Mouse (Mus musculus) stomach, postnatal 0 days (tissue): ENCODE measurements around the gene Tmtc4. TPM values are rescaled to one million over a fixed set of nuclear protein-coding genes. Genes with fewer than 3 reads are reported as not detected.

Source experiments
- ATAC-seq: fragments of 200-750 bp; cut with Nextera tagmentation; 2 replicates; pipeline ENCODE4 v1.8.0; 2017; ENCODE audit not compliant: low FRiP score, low TSS enrichment
- DNase-seq: peaks from one replicate; pipeline ENCODE4 v3.0.0-alpha.2; 2016; ENCODE audit warnings: low spot score
- H3K27ac ChIP-seq: fragments of 300-500 bp; sonication (generic); replicated peaks from 2 replicates; pipeline ENCODE4 v1.5.1; 2014; ENCODE audit warnings: mild to moderate bottlenecking, control low read depth
- H3K27me3 ChIP-seq: fragments of 300-500 bp; sonication (generic); 2 replicates; pipeline ENCODE4 v1.6.1; 2014; ENCODE audit warnings: low read length; ENCODE audit not compliant: control insufficient read depth, insufficient read depth
- H3K36me3 ChIP-seq: fragments of 300-500 bp; sonication (generic); 2 replicates; pipeline ENCODE4 v1.6.1; 2014; ENCODE audit warnings: low read length, mixed read lengths; ENCODE audit not compliant: control insufficient read depth, insufficient read depth
- H3K4me1 ChIP-seq: fragments of 300-500 bp; sonication (generic); replicated peaks from 2 replicates; pipeline ENCODE4 v1.6.1; 2014; ENCODE audit warnings: antibody characterized with exemption; ENCODE audit not compliant: control insufficient read depth, insufficient read depth
- H3K4me2 ChIP-seq: fragments of 300-500 bp; sonication (generic); replicated peaks from 2 replicates; pipeline ENCODE4 v1.6.1; 2014; ENCODE audit warnings: low read depth, mild to moderate bottlenecking, control low read depth, moderate library complexity
- H3K4me3 ChIP-seq: fragments of 300-500 bp; sonication (generic); 2 replicates; pipeline ENCODE4 v1.5.1; 2014; ENCODE audit warnings: low read depth, low read length, control low read depth
- H3K9ac ChIP-seq: fragments of 300-500 bp; sonication (generic); 2 replicates; pipeline ENCODE4 v1.6.1; 2014; ENCODE audit warnings: mild to moderate bottlenecking, low read length, control low read depth, mixed read lengths
- H3K9me3 ChIP-seq: fragments of 300-500 bp; sonication (generic); 2 replicates; pipeline ENCODE4 v1.6.1; 2016; ENCODE audit warnings: low read length; ENCODE audit not compliant: control insufficient read depth
- CTCF ChIP-seq: IDR thresholded peaks from 2 replicates; pipeline ENCODE4 v1.5.1; 2016; ENCODE audit warnings: antibody characterized with exemption, low read depth, mild to moderate bottlenecking, moderate library complexity
- EP300 ChIP-seq: optimal IDR thresholded peaks from 2 replicates; pipeline ENCODE3; 2016; ENCODE audit warnings: antibody characterized with exemption
- WGBS: fragments of 180-500 bp; shearing (Covaris S2); extraction: QIAGEN DNeasy Blood & Tissue Kit; methylation state at CpG from one replicate; pipeline ENCODE4 v1.1.7; 2014; 5-methylcytosine and 5-hydroxymethylcytosine counted together
- polyA plus RNA-seq: library from polyadenylated mRNA; unstranded; fragments of >200 nt; fragmentation: Nextera tagmentation; extraction: Ambion mirVana; gene quantifications from 2 replicates; pipeline ENCODE4 v1.2.1, GENCODE M21; 2015

Gene Tmtc4
- polyA plus RNA-seq, 1 experiment from 2014 or later, result 9.2 TPM

GRCm38 (mm10) chr14:122891470-122891968 is 92.3 kb downstream of the Tmtc4 start:
- no peak overlapping the region for H3K4me2 ChIP-seq
- no peaks in the 10 kb centered on the region for H3K9me3 ChIP-seq
- H3K4me1 ChIP-seq, result no peaks in the 10 kb centered on the region
- 85% methylated on average over 12 of the region's 12 CpGs for WGBS
- ATAC-seq (no peak), DNase-seq (no peak)
- no peak overlapping the region for H3K4me3 ChIP-seq
- TF ChIP-seq EP300, result no peak
- no peak overlapping the region for H3K9ac ChIP-seq
- H3K27me3 ChIP-seq, result no peaks in the 10 kb centered on the region
- H3K27ac ChIP-seq, result no peak overlapping the region
- H3K36me3 ChIP-seq, result 0 out of 2 replicates have a peak, but pooled peaks cover 5% of the 10 kb centered on the region

GRCm38 (mm10) chr14:122888480-122888872 is 95.4 kb downstream of the Tmtc4 start:
- no peak overlapping the region for H3K27ac ChIP-seq
- no peak overlapping the region for H3K4me2 ChIP-seq
- DNase-seq (peak; percentile 8), ATAC-seq (no peak)
- H3K4me1 ChIP-seq, result no peaks in the 10 kb centered on the region
- H3K9ac ChIP-seq, result no peak overlapping the region
- WGBS, result 93% methylated on average over 1 of the region's 1 CpGs
- H3K27me3 ChIP-seq, result no peaks in the 10 kb centered on the region
- no peak overlapping the region for H3K4me3 ChIP-seq
- 0 out of 2 replicates have a peak, but pooled peaks cover 5% of the 10 kb centered on the region for H3K36me3 ChIP-seq
- H3K9me3 ChIP-seq, result no peaks in the 10 kb centered on the region
- TF ChIP-seq EP300, result no peak
- no peak for TF ChIP-seq CTCF

GRCm38 (mm10) chr14:122887702-122888479 is 95.9 kb downstream of the Tmtc4 start:
- no peaks in the 10 kb centered on the region for H3K27me3 ChIP-seq
- no peak overlapping the region for H3K9ac ChIP-seq
- WGBS, result 85% methylated on average over 3 of the region's 3 CpGs
- H3K4me1 ChIP-seq, result no peaks in the 10 kb centered on the region
- no peaks in the 10 kb centered on the region for H3K9me3 ChIP-seq
- 0 out of 2 replicates have a peak, but pooled peaks cover 5% of the 10 kb centered on the region for H3K36me3 ChIP-seq
- no peak overlapping the region for H3K4me3 ChIP-seq
- ATAC-seq, result no peak
- DNase-seq, result no peak
- TF ChIP-seq EP300 (no peak), CTCF (no peak)
- H3K4me2 ChIP-seq, result no peak overlapping the region
- no peak overlapping the region for H3K27ac ChIP-seq

- H3K4me2 ChIP-seq, result no peak overlapping the region
- H3K4me1 ChIP-seq, result no peaks in the 10 kb centered on the region
- H3K27ac ChIP-seq, result no peak overlapping the region
- H3K4me3 ChIP-seq, result no peak overlapping the region
- H3K9me3 ChIP-seq, result no peaks in the 10 kb centered on the region
- TF ChIP-seq CTCF, result no peak
- TF ChIP-seq EP300, result no peak
- H3K27me3 ChIP-seq, result no peaks in the 10 kb centered on the region
- no peak for DNase-seq
- no peak for ATAC-seq
- WGBS, result 96% methylated on average over 1 of the region's 1 CpGs
- H3K36me3 ChIP-seq, result 0 out of 2 replicates have a peak, but pooled peaks cover 5% of the 10 kb centered on the region
- H3K9ac ChIP-seq, result no peak overlapping the region
Measured at GRCm38 (mm10) chr14:122887278-122887677, 96.6 kb downstream of the Tmtc4 start.

GRCm38 (mm10) chr14:122885893-122886292 is 97.9 kb downstream of the Tmtc4 start:
- Histone ChIP-seq H3K4me2 (no peak overlapping the region), H3K36me3 (no peaks in the 10 kb centered on the region), H3K27ac (no peak overlapping the region), H3K9me3 (no peaks in the 10 kb centered on the region), H3K4me3 (no peak overlapping the region), H3K9ac (no peak overlapping the region), H3K4me1 (no peaks in the 10 kb centered on the region), H3K27me3 (no peaks in the 10 kb centered on the region)
- ATAC-seq (no peak), DNase-seq (no peak)
- no peak for TF ChIP-seq EP300
- no peak for TF ChIP-seq CTCF
- WGBS, result 85% methylated on average over 7 of the region's 7 CpGs
